Mouse (Mus musculus): Measurements from ENCODE around the gene Nyx. TPM values are rescaled to one million over a fixed set of nuclear protein-coding genes. Genes with fewer than 3 reads are reported as not detected.

Nyx gene
- polyA plus RNA-seq, 1 experiment from 2014 or later, result not detected

Other genes with a start within 250 kb of the Nyx start
- gene Ddx3x, start 185.1 kb upstream of the Nyx start, polyA plus RNA-seq (2015; fragmentation: Nextera tagmentation; extraction: Ambion mirVana), result 112 and 128 TPM in 2 replicates
- gene Gpr34, start 166.0 kb downstream of the Nyx start, polyA plus RNA-seq (2015; fragmentation: Nextera tagmentation; extraction: Ambion mirVana), result 1.9 TPM in 2 replicates
- gene Gpr82, start 195.3 kb downstream of the Nyx start, polyA plus RNA-seq (2015; fragmentation: Nextera tagmentation; extraction: Ambion mirVana), result 0.18 and 0.25 TPM in 2 replicates